Mouse (Mus musculus): Measurements from ENCODE around the gene Adgrg3. TPM values are rescaled to one million over a fixed set of nuclear protein-coding genes. Genes with fewer than 3 reads are reported as not detected.

Gene Adgrg3
- polyA plus RNA-seq, 1 experiment, result 0.16 TPM

GRCm38 (mm10) chr8:95093574-95093973 lies 76.1 kb downstream of the Adgrg3 start:
- H3K27ac ChIP-seq (ENCODE audit: insufficient read depth, low read length), result no peak overlapping the region
- DNase-seq, result no peak
- H3K4me3 ChIP-seq (replicated peaks; ENCODE audit: insufficient read depth, low read depth, low read length), result no peak overlapping the region
- TF ChIP-seq CTCF (IDR thresholded peaks at IDR 0.05; ENCODE audit: borderline replicate concordance, insufficient read depth, low read depth, low read length) (no peak), POLR2A (IDR thresholded peaks at IDR 0.05; ENCODE audit: borderline replicate concordance, insufficient read depth, low read length) (no peak)
- no peaks in the 10 kb centered on the region for H3K4me1 ChIP-seq (ENCODE audit: control insufficient read depth, insufficient read depth, low read length)
- 53% methylated on average over 4 of the region's 4 CpGs for WGBS
- no peaks in the 10 kb centered on the region for H3K27me3 ChIP-seq (ENCODE audit: control insufficient read depth, insufficient read depth, low read length)

Other genes with a start within 250 kb of the Adgrg3 start
- 102 and 103 TPM in 2 replicates for gene Cx3cl1, start 245.7 kb upstream of the Adgrg3 start, polyA plus RNA-seq (2012; rRNA removed)
- 0.36 and 1.1 TPM in 2 replicates for gene Ccl17, start 207.2 kb upstream of the Adgrg3 start, polyA plus RNA-seq (2012; rRNA removed)
- 155 and 163 TPM in 2 replicates for gene Coq9, start 179.4 kb upstream of the Adgrg3 start, polyA plus RNA-seq (2012; rRNA removed)
- gene Ciapin1, start 179.3 kb upstream of the Adgrg3 start, polyA plus RNA-seq (2012; rRNA removed), result 58.2 and 58.4 TPM in 2 replicates
- 154 and 166 TPM in 2 replicates for gene Polr2c, start 160.2 kb upstream of the Adgrg3 start, polyA plus RNA-seq (2012; rRNA removed)
- gene Dok4, start 141.4 kb upstream of the Adgrg3 start, polyA plus RNA-seq (2012; rRNA removed), result 12.1 and 12.5 TPM in 2 replicates
- 3.0 and 3.2 TPM in 2 replicates for gene Ccdc102a, start 99.6 kb upstream of the Adgrg3 start, polyA plus RNA-seq (2012; rRNA removed)
- gene Adgrg5, start 94.0 kb upstream of the Adgrg3 start, polyA plus RNA-seq (2012; rRNA removed), result 0.06 and 0.08 TPM in 2 replicates
- gene Adgrg1, start 42.9 kb upstream of the Adgrg3 start, polyA plus RNA-seq (2012; rRNA removed), result 75.8 and 79.1 TPM in 2 replicates
- gene Drc7, start 37.4 kb downstream of the Adgrg3 start, polyA plus RNA-seq (2012; rRNA removed), result 2.2 and 5.1 TPM in 2 replicates
- gene Katnb1, start 63.5 kb downstream of the Adgrg3 start, polyA plus RNA-seq (2012; rRNA removed), result 53.0 and 54.0 TPM in 2 replicates
- 49.9 and 56.8 TPM in 2 replicates for gene Kifc3, start 185.1 kb downstream of the Adgrg3 start, polyA plus RNA-seq (2012; rRNA removed)

Data from cerebellum, adult 2 months (tissue).